In genomic region chr2:35696542-35697391, GRCm38 (mm10) we compare ENCODE assay signal across 8 mouse cellular contexts.
DNase-seq lines count a peak whose midpoint lies in the region; ATAC-seq and TF ChIP-seq lines count a peak whose summit lies in the region.

No protein-coding gene starts in this region.

- H3K9ac ChIP-seq in forebrain, embryonic 14.5 days (ENCODE audit: low read length): no peak overlapping the region
- H3K9ac ChIP-seq in limb, embryonic 12.5 days (replicated peaks): 0 out of 2 replicates have a peak overlapping the region, but pooled peaks have one; percentile 35
- no peak overlapping the region for H3K9ac ChIP-seq in midbrain, postnatal 0 days (replicated peaks; ENCODE audit: low read length, poor library complexity, severe bottlenecking)

- ATAC-seq in forebrain, embryonic 14.5 days: peak; percentile 6; the same call in 1 of the 2 replicates
- ATAC-seq in limb, embryonic 12.5 days (ENCODE audit: insufficient number of reproducible peaks, insufficient read depth, low FRiP score, low TSS enrichment, low read depth): peak; percentile 63
- ATAC-seq in midbrain, postnatal 0 days (ENCODE audit: low FRiP score): 0 out of 2 replicates have a peak, but pooled peaks have one; percentile 9

- intact Hi-C loops in left cerebral cortex, adult 2 months (cut with DNase I): loop anchor here (2.0 kb wide), 1 partner anchor 18 kb away; no protein-coding TSS in a partner anchor
- intact Hi-C loops in heart, postnatal 36 days (cut with DNase I): loop anchor here (5.0 kb wide), 1 partner anchor 34 kb away; no protein-coding TSS in a partner anchor

- 0 out of 2 replicates have a peak overlapping the region, but pooled peaks have one; percentile 14 for H3K4me2 ChIP-seq in forebrain, embryonic 14.5 days (ENCODE audit: low read length)
- peak overlapping the region; percentile 45 for H3K4me2 ChIP-seq in limb, embryonic 12.5 days
- H3K4me2 ChIP-seq in midbrain, postnatal 0 days (ENCODE audit: low read depth, low read length, poor library complexity, severe bottlenecking): no peak overlapping the region

- H3K9me3 ChIP-seq in forebrain, embryonic 14.5 days (replicated peaks; ENCODE audit: control insufficient read depth, low read length): no peaks in the 10 kb centered on the region
- no peaks in the 10 kb centered on the region for H3K9me3 ChIP-seq in limb, embryonic 12.5 days
- no peaks in the 10 kb centered on the region for H3K9me3 ChIP-seq in midbrain, postnatal 0 days (ENCODE audit: low read length)

- H3K27me3 ChIP-seq in forebrain, embryonic 14.5 days (replicated peaks; ENCODE audit: control insufficient read depth, insufficient read depth, low read length): no peaks in the 10 kb centered on the region
- no peaks in the 10 kb centered on the region for H3K27me3 ChIP-seq in limb, embryonic 12.5 days
- no peaks in the 10 kb centered on the region for H3K27me3 ChIP-seq in midbrain, postnatal 0 days (ENCODE audit: insufficient read depth, low read length)

- no peak overlapping the region for H3K4me3 ChIP-seq in left cerebral cortex, adult 2 months
- H3K4me3 ChIP-seq in forebrain, embryonic 14.5 days (ENCODE audit: low read depth, low read length): no peak overlapping the region
- H3K4me3 ChIP-seq in limb, embryonic 12.5 days (replicated peaks): peak overlapping the region; percentile 6; the same call in 1 of the 2 replicates
- H3K4me3 ChIP-seq in midbrain, postnatal 0 days (ENCODE audit: low read depth, low read length): no peak overlapping the region

- peak overlapping the region; percentile 64 for H3K27ac ChIP-seq in left cerebral cortex, adult 2 months
- H3K27ac ChIP-seq in forebrain, embryonic 14.5 days (ENCODE audit: low read depth, low read length): peak overlapping the region; percentile 39; the same call in 1 of the 2 replicates
- H3K27ac ChIP-seq in limb, embryonic 12.5 days: peak overlapping the region; percentile 94
- H3K27ac ChIP-seq in midbrain, postnatal 0 days (ENCODE audit: low read depth, low read length): no peak overlapping the region

- TF ChIP-seq CTCF in left cerebral cortex, adult 2 months (IDR thresholded peaks at IDR 0.05): no peak
- no peak for TF ChIP-seq CTCF in midbrain, postnatal 0 days (IDR thresholded peaks at IDR 0.05)

- peaks cover 24% of the 10 kb centered on the region for H3K4me1 ChIP-seq in forebrain, embryonic 14.5 days (ENCODE audit: control insufficient read depth, insufficient read depth, low read length)
- H3K4me1 ChIP-seq in limb, embryonic 12.5 days (replicated peaks): peaks cover 96% of the 10 kb centered on the region
- H3K4me1 ChIP-seq in midbrain, postnatal 0 days (ENCODE audit: insufficient read depth, low read length): peaks cover 21% of the 10 kb centered on the region

- H3K36me3 ChIP-seq in forebrain, embryonic 14.5 days (ENCODE audit: control insufficient read depth, insufficient read depth, low read length): no peaks in the 10 kb centered on the region
- 0 out of 2 replicates have a peak, but pooled peaks cover 6% of the 10 kb centered on the region for H3K36me3 ChIP-seq in limb, embryonic 12.5 days
- no peaks in the 10 kb centered on the region for H3K36me3 ChIP-seq in midbrain, postnatal 0 days (ENCODE audit: insufficient read depth, low read length)

- DNase-seq in left cerebral cortex, adult 2 months (ENCODE audit: extremely low spot score in 1 of 2, low spot score in 2 of 2): no peak
- DNase-seq in left cerebral cortex, adult 9 months (ENCODE audit: low spot score in 2 of 2): no peak
- peak; percentile 47 for DNase-seq in forebrain, embryonic 14.5 days (ENCODE audit: low spot score)
- peak; percentile 50 to 74 for DNase-seq in heart, postnatal 36 days
- peak; percentile 61 for DNase-seq in midbrain, postnatal 0 days (ENCODE audit: low spot score)
- no peak for DNase-seq in layer of hippocampus, adult 9-11 months
- no peak for DNase-seq in layer of hippocampus, adult 8-10 months (ENCODE audit: low spot score in 2 of 2)

- WGBS in forebrain, embryonic 14.5 days: 26% methylated on average over 3 of the region's 3 CpGs
- 14% methylated on average over 3 of the region's 3 CpGs for WGBS in limb, embryonic 12.5 days
- WGBS in midbrain, postnatal 0 days: 38% methylated on average over 3 of the region's 3 CpGs

Comparison
In these comparisons a context has a peak if more than half of its experiments do, and no peak if none do; other contexts are left out.
1. DNase-seq: peak in forebrain, embryonic 14.5 days (single experiment), heart, postnatal 36 days (2 of 2) and midbrain, postnatal 0 days (single experiment); none in left cerebral cortex, adult 2 months (0 of 2), left cerebral cortex, adult 9 months (0 of 2), layer of hippocampus, adult 9-11 months (single experiment) and layer of hippocampus, adult 8-10 months (0 of 2).
2. ATAC-seq: peak in every context shown above with its lines; median percentile 63 in limb, embryonic 12.5 days; 9 in midbrain, postnatal 0 days; 6 in forebrain, embryonic 14.5 days.